Mouse (Mus musculus): ENCODE results near the gene Pdzrn4. TPM values are rescaled to one million over a fixed set of nuclear protein-coding genes. Genes with fewer than 3 reads are reported as not detected.

Gene Pdzrn4
- total and polyA plus RNA-seq, 2 experiments from 2014 or later: 14.6 to 23.0 TPM

GRCm38 (mm10) chr15:92416658-92417057 is 20.0 kb downstream of the Pdzrn4 start:
- no peak overlapping the region for H3K4me3 ChIP-seq (ENCODE audit: low read depth, low read length)
- H3K4me1 ChIP-seq (ENCODE audit: insufficient read depth, low read length): 0 out of 2 replicates have a peak, but pooled peaks cover 4% of the 10 kb centered on the region
- 33% methylated on average over 7 of the region's 7 CpGs for WGBS
- no peak overlapping the region for H3K4me2 ChIP-seq (ENCODE audit: low read depth, low read length, poor library complexity, severe bottlenecking)
- no peak overlapping the region for H3K27ac ChIP-seq (ENCODE audit: low read depth, low read length)
- no peak for TF ChIP-seq CTCF (IDR thresholded peaks at IDR 0.05)
- no peaks in the 10 kb centered on the region for H3K9me3 ChIP-seq (ENCODE audit: low read length)
- no peak overlapping the region for H3K9ac ChIP-seq (replicated peaks; ENCODE audit: low read length, poor library complexity, severe bottlenecking)
- DNase-seq (ENCODE audit: low spot score) (no peak), ATAC-seq (ENCODE audit: low FRiP score) (no peak)
- H3K27me3 ChIP-seq (ENCODE audit: insufficient read depth, low read length): no peaks in the 10 kb centered on the region
- no peaks in the 10 kb centered on the region for H3K36me3 ChIP-seq (ENCODE audit: insufficient read depth, low read length)

- 54% methylated on average over 3 of the region's 3 CpGs for WGBS
- DNase-seq (ENCODE audit: low spot score): no peak
- H3K9ac ChIP-seq (replicated peaks; ENCODE audit: low read length, poor library complexity, severe bottlenecking): no peak overlapping the region
These were observed 20.4 kb downstream of the Pdzrn4 start for GRCm38 (mm10) chr15:92417120-92417519.

GRCm38 (mm10) chr15:92434605-92435004 is 37.9 kb downstream of the Pdzrn4 start:
- Histone ChIP-seq H3K4me3 (ENCODE audit: low read depth, low read length) (no peak overlapping the region), H3K9me3 (ENCODE audit: low read length) (no peaks in the 10 kb centered on the region), H3K27ac (ENCODE audit: low read depth, low read length) (no peak overlapping the region), H3K4me2 (ENCODE audit: low read depth, low read length, poor library complexity, severe bottlenecking) (no peak overlapping the region), H3K27me3 (ENCODE audit: insufficient read depth, low read length) (no peaks in the 10 kb centered on the region), H3K36me3 (ENCODE audit: insufficient read depth, low read length) (no peaks in the 10 kb centered on the region), H3K4me1 (ENCODE audit: insufficient read depth, low read length) (0 out of 2 replicates have a peak, but pooled peaks cover 3% of the 10 kb centered on the region), H3K9ac (replicated peaks; ENCODE audit: low read length, poor library complexity, severe bottlenecking) (no peak overlapping the region)
- ATAC-seq (ENCODE audit: low FRiP score) (no peak), DNase-seq (ENCODE audit: low spot score) (peak; percentile 83)
- 4% methylated on average over 6 of the region's 6 CpGs for WGBS
- TF ChIP-seq CTCF (IDR thresholded peaks at IDR 0.05): peak; percentile 87

More at GRCm38 (mm10) chr15:92417120-92417519, 20.4 kb downstream of the Pdzrn4 start:
- H3K4me3 ChIP-seq (ENCODE audit: low read depth, low read length): no peak overlapping the region
- H3K4me2 ChIP-seq (ENCODE audit: low read depth, low read length, poor library complexity, severe bottlenecking): no peak overlapping the region
- no peaks in the 10 kb centered on the region for H3K27me3 ChIP-seq (ENCODE audit: insufficient read depth, low read length)
- H3K9me3 ChIP-seq (ENCODE audit: low read length): no peaks in the 10 kb centered on the region
- ATAC-seq (ENCODE audit: low FRiP score): no peak
- H3K36me3 ChIP-seq (ENCODE audit: insufficient read depth, low read length): no peaks in the 10 kb centered on the region
- no peak for TF ChIP-seq CTCF (IDR thresholded peaks at IDR 0.05)
- H3K4me1 ChIP-seq (ENCODE audit: insufficient read depth, low read length): 0 out of 2 replicates have a peak, but pooled peaks cover 4% of the 10 kb centered on the region
- H3K27ac ChIP-seq (ENCODE audit: low read depth, low read length): no peak overlapping the region

GRCm38 (mm10) chr15:92435306-92435705 is 38.6 kb downstream of the Pdzrn4 start:
- no peak overlapping the region for H3K27ac ChIP-seq (ENCODE audit: low read depth, low read length)
- no peak for TF ChIP-seq CTCF (IDR thresholded peaks at IDR 0.05)
- DNase-seq (ENCODE audit: low spot score) (peak; percentile 37), ATAC-seq (ENCODE audit: low FRiP score) (no peak)
- WGBS: 16% methylated on average over 4 of the region's 4 CpGs
- H3K36me3 ChIP-seq (ENCODE audit: insufficient read depth, low read length): no peaks in the 10 kb centered on the region
- H3K27me3 ChIP-seq (ENCODE audit: insufficient read depth, low read length): no peaks in the 10 kb centered on the region
- H3K4me2 ChIP-seq (ENCODE audit: low read depth, low read length, poor library complexity, severe bottlenecking): no peak overlapping the region
- H3K4me3 ChIP-seq (ENCODE audit: low read depth, low read length): no peak overlapping the region
- 0 out of 2 replicates have a peak, but pooled peaks cover 3% of the 10 kb centered on the region for H3K4me1 ChIP-seq (ENCODE audit: insufficient read depth, low read length)
- no peak overlapping the region for H3K9ac ChIP-seq (replicated peaks; ENCODE audit: low read length, poor library complexity, severe bottlenecking)
- no peaks in the 10 kb centered on the region for H3K9me3 ChIP-seq (ENCODE audit: low read length)

- Histone ChIP-seq H3K4me1 (ENCODE audit: insufficient read depth, low read length) (no peaks in the 10 kb centered on the region), H3K4me2 (ENCODE audit: low read depth, low read length, poor library complexity, severe bottlenecking) (peak overlapping the region; percentile 23; the same call in 1 of the 2 replicates), H3K36me3 (ENCODE audit: insufficient read depth, low read length) (no peaks in the 10 kb centered on the region), H3K9me3 (ENCODE audit: low read length) (no peaks in the 10 kb centered on the region), H3K4me3 (ENCODE audit: low read depth, low read length) (no peak overlapping the region), H3K27me3 (ENCODE audit: insufficient read depth, low read length) (no peaks in the 10 kb centered on the region), H3K27ac (ENCODE audit: low read depth, low read length) (no peak overlapping the region), H3K9ac (replicated peaks; ENCODE audit: low read length, poor library complexity, severe bottlenecking) (no peak overlapping the region)
- peak; percentile 49 for DNase-seq (ENCODE audit: low spot score)
- TF ChIP-seq CTCF (IDR thresholded peaks at IDR 0.05): no peak
- WGBS: 77% methylated on average over 19 of the region's 19 CpGs
- no peak for ATAC-seq (ENCODE audit: low FRiP score)
These were observed 45.0 kb downstream of the Pdzrn4 start for GRCm38 (mm10) chr15:92441630-92442180.

- H3K4me1 ChIP-seq (ENCODE audit: insufficient read depth, low read length): 0 out of 2 replicates have a peak, but pooled peaks cover 3% of the 10 kb centered on the region
- no peak overlapping the region for H3K4me2 ChIP-seq (ENCODE audit: low read depth, low read length, poor library complexity, severe bottlenecking)
- H3K4me3 ChIP-seq (ENCODE audit: low read depth, low read length): no peak overlapping the region
- 0 out of 2 replicates have a peak overlapping the region, but pooled peaks have one; percentile 8 for H3K9ac ChIP-seq (replicated peaks; ENCODE audit: low read length, poor library complexity, severe bottlenecking)
- H3K9me3 ChIP-seq (ENCODE audit: low read length): no peaks in the 10 kb centered on the region
- DNase-seq (ENCODE audit: low spot score): peak; percentile 88
- no peaks in the 10 kb centered on the region for H3K36me3 ChIP-seq (ENCODE audit: insufficient read depth, low read length)
- no peak overlapping the region for H3K27ac ChIP-seq (ENCODE audit: low read depth, low read length)
- WGBS: 38% methylated on average over 8 of the region's 8 CpGs
- no peak for ATAC-seq (ENCODE audit: low FRiP score)
- TF ChIP-seq CTCF (IDR thresholded peaks at IDR 0.05): peak; percentile 88
- H3K27me3 ChIP-seq (ENCODE audit: insufficient read depth, low read length): no peaks in the 10 kb centered on the region
These were observed 51.0 kb downstream of the Pdzrn4 start for GRCm38 (mm10) chr15:92447708-92448147.

Data from midbrain, postnatal 0 days (tissue).